Mouse (Mus musculus) layer of hippocampus, adult 2 months (tissue): ENCODE results near the gene Fubp1. TPM values are rescaled to one million over a fixed set of nuclear protein-coding genes. Genes with fewer than 3 reads are reported as not detected.

Experiments used
- DNase-seq, 2 experiments: peaks; one replicate each; pipeline ENCODE4 v3.0.0; 2022; ENCODE audit warnings: low spot score in 2 of 2
- H3K27ac ChIP-seq: fragments of 200-600 bp; 2 replicates; pipeline ENCODE4 v1.8.1; 2022
- H3K4me3 ChIP-seq: fragments of 200-600 bp; 2 replicates; pipeline ENCODE4 v1.8.1; 2022; ENCODE audit warnings: mild to moderate bottlenecking
- CTCF ChIP-seq: fragments of 200-600 bp; conservative IDR thresholded peaks from 2 replicates; pipeline ENCODE4 v1.8.1; 2022; ENCODE audit warnings: antibody characterized with exemption, mild to moderate bottlenecking, moderate library complexity
- total RNA-seq, 2 experiments: library from RNA; stranded (reverse); gene quantifications; 2 replicates each; pipeline ENCODE4 v1.2.3; 2021

The Fubp1 gene
- total RNA-seq, 2 experiments from 2014 or later = 123 to 140 TPM

DNA sequence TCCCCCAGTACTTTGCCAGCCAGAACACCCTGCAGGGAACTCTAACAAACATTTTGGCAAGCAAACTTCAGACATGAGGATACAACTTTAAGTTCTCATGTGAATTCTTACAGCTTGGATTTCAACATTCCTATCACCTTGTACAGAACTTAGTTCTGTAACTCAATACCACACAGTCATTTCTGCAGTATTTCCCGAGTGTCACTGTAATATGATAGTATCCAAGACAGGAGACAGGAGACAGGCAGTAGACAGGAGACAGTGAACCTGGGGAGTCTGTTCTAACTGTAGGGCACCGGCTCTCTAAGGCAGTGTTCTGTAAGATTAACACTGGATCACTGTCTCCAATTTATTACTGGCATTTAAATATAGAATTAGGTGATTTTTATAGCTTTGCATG lies 68.2 kb downstream of the Fubp1 start:
- no peak for DNase-seq
- Histone ChIP-seq H3K4me3 (no peak overlapping the region), H3K27ac (no peak overlapping the region)
- no peak for TF ChIP-seq CTCF

DNA sequence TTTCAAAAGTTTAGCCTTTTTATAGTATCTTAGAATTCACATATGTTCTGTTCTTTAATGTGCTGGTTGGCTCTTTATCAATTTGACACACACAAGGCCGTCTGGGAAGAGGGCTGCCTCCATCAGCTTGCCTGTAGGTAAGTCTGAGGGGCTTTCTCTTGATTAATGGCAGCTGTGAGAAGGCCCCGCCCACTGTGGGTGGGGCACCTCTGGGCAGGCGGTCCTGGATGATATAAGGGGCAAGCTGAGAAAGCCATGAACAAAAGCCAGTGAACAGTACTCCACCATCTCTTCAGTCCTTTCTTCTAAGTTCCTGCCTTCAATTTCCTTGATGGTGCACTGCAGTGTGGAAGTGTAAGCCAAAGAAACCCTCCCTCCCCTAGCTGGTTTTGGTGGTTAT lies 71.9 kb downstream of the Fubp1 start:
- no peak for TF ChIP-seq CTCF
- no peak for DNase-seq
- Histone ChIP-seq H3K4me3 (no peak overlapping the region), H3K27ac (no peak overlapping the region)

DNA sequence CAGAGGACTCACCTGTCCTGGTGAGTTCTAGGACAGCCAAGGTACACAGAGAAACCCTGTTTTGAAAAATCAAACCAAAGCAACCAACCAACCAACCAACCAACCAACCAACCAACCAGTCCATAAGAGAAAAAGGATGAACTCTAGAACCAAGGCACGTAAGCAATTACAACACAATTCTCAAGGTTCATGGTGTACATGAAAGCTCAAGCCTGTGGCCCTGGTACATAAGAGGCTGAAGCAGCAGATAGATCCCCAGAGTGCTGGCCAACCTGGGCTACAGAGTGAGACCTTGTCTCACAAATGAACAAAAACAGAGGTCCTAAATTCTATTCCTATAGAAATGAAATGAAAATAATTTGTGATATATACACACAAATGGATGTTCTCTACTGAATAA lies 74.1 kb downstream of the Fubp1 start:
- no peak overlapping the region for H3K27ac ChIP-seq
- no peak overlapping the region for H3K4me3 ChIP-seq
- DNase-seq = no peak
- no peak for TF ChIP-seq CTCF

DNA sequence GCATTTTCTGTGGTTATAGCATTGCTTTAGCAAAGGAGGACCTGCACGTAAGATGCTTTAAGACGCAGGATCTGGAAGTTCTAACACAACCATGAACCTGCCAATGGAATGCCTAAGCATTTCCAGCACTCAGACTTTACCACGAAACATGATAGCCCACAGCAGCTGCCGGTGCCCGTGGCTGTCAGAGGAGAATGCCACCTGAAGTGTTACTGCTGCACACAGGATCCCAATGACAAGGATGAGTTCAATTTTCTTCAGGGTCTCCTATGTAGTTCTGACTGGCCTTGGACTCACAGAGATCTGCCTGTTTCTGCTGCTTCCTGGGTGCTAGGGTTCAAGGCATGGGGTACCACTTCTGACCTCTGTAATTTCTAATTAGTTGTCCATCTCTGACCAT lies 74.5 kb downstream of the Fubp1 start:
- TF ChIP-seq CTCF = no peak
- no peak for DNase-seq
- Histone ChIP-seq H3K27ac (no peak overlapping the region), H3K4me3 (no peak overlapping the region)

Other genes starting within 250 kb of the Fubp1 start
- 1 to 10 TPM in 1 of 2 experiments, under 1 TPM in 1; 0.98 to 1.3 TPM for gene Gipc2, start 44.2 kb upstream of the Fubp1 start, total RNA-seq
- gene Dnajb4, start 120 bp upstream of the Fubp1 start, total RNA-seq = 10 to 100 TPM; 61.5 to 62.6 TPM
- gene Nexn, start 55.9 kb downstream of the Fubp1 start, total RNA-seq = 1 to 10 TPM in 1 of 2 experiments, under 1 TPM in 1; 0.95 to 1.8 TPM
- gene Miga1, start 130.0 kb downstream of the Fubp1 start, total RNA-seq = 10 to 100 TPM; 74.5 to 78.2 TPM
- gene Usp33, start 136.1 kb downstream of the Fubp1 start, total RNA-seq = 100 to 1,000 TPM; 129 to 130 TPM
- 10 to 100 TPM; 45.3 to 45.7 TPM for gene Zzz3, start 185.1 kb downstream of the Fubp1 start, total RNA-seq